ENCODE assay signal across 8 mouse cellular contexts in genomic region chr17:25796951-25797369, GRCm38 (mm10). TPM values are rescaled to one million over a fixed set of nuclear protein-coding genes. Genes with fewer than 3 reads are reported as not detected.
DNase-seq lines count a peak whose midpoint lies in the region; ATAC-seq and TF ChIP-seq lines count a peak whose summit lies in the region.

TSS of gene Metrn (minus strand) at chr17:25797136.

- in situ Hi-C loops in CH12.LX (cut with MboI; ENCODE audit: low pct_ligation_motif_present, low pct_unique_long_range_greater_than_20kb, low sequenced_read_pairs) = loop anchor here (10.0 kb wide), 1 partner anchor 62 kb away; the partner anchor contains the start of gene Mslnl

- TF ChIP-seq POLR2A in CH12.LX (IDR thresholded peaks at IDR 0.05; ENCODE audit: low read depth, low read length) = peak; percentile 61

- peak; percentile 83 for DNase-seq in CH12.LX (ENCODE audit: extremely low read depth)
- DNase-seq in brain, adult 2 months (ENCODE audit: low read depth, low spot score) = peak; percentile 79
- peak; percentile 95 for DNase-seq in forebrain, embryonic 10.5 days (ENCODE audit: extremely low spot score, low spot score)
- peak; percentile 94 to 96 for DNase-seq in kidney, postnatal 25 days
- peak; percentile 91 for DNase-seq in liver, postnatal 0 days
- DNase-seq in testis, postnatal 10 days (ENCODE audit: low spot score) = peak; percentile 95

- H3K27me3 ChIP-seq in CH12.LX (replicated peaks) = peaks cover 27% of the 10 kb centered on the region
- peaks cover 8% of the 10 kb centered on the region for H3K27me3 ChIP-seq in forebrain, embryonic 10.5 days (ENCODE audit: poor library complexity, severe bottlenecking)
- no peaks in the 10 kb centered on the region for H3K27me3 ChIP-seq in heart, embryonic 16.5 days (ENCODE audit: control insufficient read depth, insufficient read depth, low read length)
- 0 out of 2 replicates have a peak, but pooled peaks cover 4% of the 10 kb centered on the region for H3K27me3 ChIP-seq in liver, postnatal 0 days (ENCODE audit: insufficient read depth, low read length)
- no peaks in the 10 kb centered on the region for H3K27me3 ChIP-seq in neural tube, embryonic 12.5 days (replicated peaks)

- TF ChIP-seq CTCF in CH12.LX (conservative IDR thresholded peaks at IDR 0.05 in 1 of 2, IDR thresholded peaks at IDR 0.05 in 1 of 2; ENCODE audit: low read depth in 2 of 2, low read length in 2 of 2) = no peak
- TF ChIP-seq CTCF in liver, postnatal 0 days (IDR thresholded peaks at IDR 0.05; ENCODE audit: low read depth) = no peak

- H3K9me3 ChIP-seq in CH12.LX (replicated peaks; ENCODE audit: low read length) = peaks cover 2% of the 10 kb centered on the region
- no peaks in the 10 kb centered on the region for H3K9me3 ChIP-seq in forebrain, embryonic 10.5 days
- no peaks in the 10 kb centered on the region for H3K9me3 ChIP-seq in heart, embryonic 16.5 days (replicated peaks; ENCODE audit: control insufficient read depth, low read length)
- H3K9me3 ChIP-seq in liver, postnatal 0 days (ENCODE audit: low read length) = no peaks in the 10 kb centered on the region
- no peaks in the 10 kb centered on the region for H3K9me3 ChIP-seq in neural tube, embryonic 12.5 days

- WGBS in forebrain, embryonic 10.5 days = under 1% methylated on average over 35 of the region's 35 CpGs
- 0% methylated on average over 35 of the region's 35 CpGs for whole genome bisulfite sequencing in heart, embryonic 16.5 days
- WGBS in liver, postnatal 0 days (ENCODE audit: insufficient replicate concordance) = under 1% methylated on average over 34 of the region's 35 CpGs
- WGBS in neural tube, embryonic 12.5 days = under 1% methylated on average over 35 of the region's 35 CpGs

- peaks cover 0 to 8% of the 10 kb centered on the region in 2 experiments for H3K36me3 ChIP-seq in CH12.LX (replicated peaks in 1 of 2; ENCODE audit: control insufficient read depth in 1 of 2, insufficient read depth in 1 of 2, low read length in 1 of 2)
- peaks cover 27% of the 10 kb centered on the region for H3K36me3 ChIP-seq in forebrain, embryonic 10.5 days (replicated peaks)
- no peaks in the 10 kb centered on the region for H3K36me3 ChIP-seq in heart, embryonic 16.5 days (ENCODE audit: control insufficient read depth, insufficient read depth)
- H3K36me3 ChIP-seq in liver, postnatal 0 days (replicated peaks; ENCODE audit: insufficient read depth, low read length) = no peaks in the 10 kb centered on the region
- H3K36me3 ChIP-seq in neural tube, embryonic 12.5 days = no peaks in the 10 kb centered on the region

- TF ChIP-seq EP300 in CH12.LX (IDR thresholded peaks at IDR 0.05; ENCODE audit: low read length) = no peak
- no peak for TF ChIP-seq EP300 in liver, postnatal 0 days (IDR thresholded peaks at IDR 0.05; ENCODE audit: low read depth)

- H3K9ac ChIP-seq in CH12.LX (ENCODE audit: insufficient read depth, low read depth) = peak within 1 kb of the TSS; percentile 81
- H3K9ac ChIP-seq in heart, embryonic 16.5 days (ENCODE audit: low read length) = peak within 1 kb of the TSS; percentile 84
- H3K9ac ChIP-seq in liver, postnatal 0 days (replicated peaks) = peak within 1 kb of the TSS; percentile 72
- peak within 1 kb of the TSS; percentile 72 for H3K9ac ChIP-seq in neural tube, embryonic 12.5 days

- no peak for TF ChIP-seq RAD21 in CH12.LX (IDR thresholded peaks at IDR 0.05; ENCODE audit: low read depth, low read length)

- no peak within 1 kb of the TSS for H3K27ac ChIP-seq in CH12.LX (ENCODE audit: insufficient read depth, low read depth)
- H3K27ac ChIP-seq in forebrain, embryonic 10.5 days = peak within 1 kb of the TSS; percentile 93
- no peak within 1 kb of the TSS; the same call in 1 of the 2 replicates for H3K27ac ChIP-seq in heart, embryonic 16.5 days (ENCODE audit: low read length)
- no peak within 1 kb of the TSS for H3K27ac ChIP-seq in liver, postnatal 0 days (ENCODE audit: low read depth)
- H3K27ac ChIP-seq in neural tube, embryonic 12.5 days = peak within 1 kb of the TSS; percentile 47

- peak; percentile 85 for ATAC-seq in heart, embryonic 16.5 days (replicated peaks; ENCODE audit: extremely low read depth, insufficient read depth, low FRiP score)
- ATAC-seq in liver, postnatal 0 days = peak; percentile 67
- peak; percentile 44; the same call in 1 of the 2 replicates for ATAC-seq in neural tube, embryonic 12.5 days (ENCODE audit: low FRiP score, low read depth)

- peaks cover 14 to 24% of the 10 kb centered on the region in 2 experiments for H3K4me1 ChIP-seq in CH12.LX (ENCODE audit: control insufficient read depth in 1 of 2, insufficient read depth in 2 of 2)
- H3K4me1 ChIP-seq in forebrain, embryonic 10.5 days = peaks cover 65% of the 10 kb centered on the region
- peaks cover 21% of the 10 kb centered on the region for H3K4me1 ChIP-seq in heart, embryonic 16.5 days (ENCODE audit: control insufficient read depth, insufficient read depth, low read length)
- H3K4me1 ChIP-seq in liver, postnatal 0 days (ENCODE audit: insufficient read depth) = peaks cover 22% of the 10 kb centered on the region
- peaks cover 49% of the 10 kb centered on the region for H3K4me1 ChIP-seq in neural tube, embryonic 12.5 days

- H3K4me3 ChIP-seq in CH12.LX (replicated peaks in 1 of 3; ENCODE audit: low read depth in 2 of 3, low read length in 2 of 3, poor library complexity in 1 of 3) = peak within 1 kb of the TSS; percentile 64 to 78 (median 67)
- H3K4me3 ChIP-seq in forebrain, embryonic 10.5 days = peak within 1 kb of the TSS; percentile 78
- H3K4me3 ChIP-seq in heart, embryonic 16.5 days (ENCODE audit: low read length) = peak within 1 kb of the TSS; percentile 92
- peak within 1 kb of the TSS; percentile 89 for H3K4me3 ChIP-seq in liver, postnatal 0 days (ENCODE audit: low read depth, low read length)
- H3K4me3 ChIP-seq in neural tube, embryonic 12.5 days = peak within 1 kb of the TSS; percentile 80

- H3K4me2 ChIP-seq in CH12.LX (ENCODE audit: insufficient read depth, low read depth, poor library complexity, severe bottlenecking) = peak within 1 kb of the TSS; percentile 79
- H3K4me2 ChIP-seq in heart, embryonic 16.5 days (ENCODE audit: low read depth, low read length) = peak within 1 kb of the TSS; percentile 93
- peak within 1 kb of the TSS; percentile 98 for H3K4me2 ChIP-seq in liver, postnatal 0 days (ENCODE audit: low read depth, low read length)
- H3K4me2 ChIP-seq in neural tube, embryonic 12.5 days (replicated peaks) = peak within 1 kb of the TSS; percentile 95

- dilution Hi-C loops in CH12.LX (cut with MboI; ENCODE audit: extremely low pct_ligation_motif_present, extremely low pct_unique_long_range_greater_than_20kb, low sequenced_read_pairs) = no loop called here

- no peaks in the 10 kb centered on the region for H3K79me2 ChIP-seq in CH12.LX (replicated peaks; ENCODE audit: control insufficient read depth, extremely low read depth, insufficient read depth, poor library complexity, severe bottlenecking)

TF ChIP-seq in CH12.LX, 34 proteins besides CTCF, POLR2A, EP300 and RAD21:
- TF ChIP-seq CHD2 (IDR thresholded peaks at IDR 0.05; ENCODE audit: low read length) (0 out of 2 replicates have a peak, but pooled peaks have one; percentile 18), TCF12 (IDR thresholded peaks at IDR 0.05; ENCODE audit: low read depth, low read length) (peak; percentile 38; the same call in 1 of the 2 replicates), MEF2A (IDR thresholded peaks at IDR 0.05; ENCODE audit: borderline replicate concordance, low read depth, low read length) (no peak), ELF1 (IDR thresholded peaks at IDR 0.05; ENCODE audit: low read depth, low read length) (no peak), KAT2A (IDR thresholded peaks at IDR 0.05; ENCODE audit: insufficient replicate concordance, low read length) (no peak), MAX (IDR thresholded peaks at IDR 0.05; ENCODE audit: low read length) (no peak), RCOR1 (conservative IDR thresholded peaks at IDR 0.05; ENCODE audit: low read depth, low read length) (no peak)

RNA-seq across cellular contexts. Expression of gene Metrn, which starts in this region (rescaled TPM):
- total RNA-seq in CH12.LX (2012; rRNA removed) (49.8 and 50.1 TPM in 2 replicates), CH12.LX (2014; rRNA removed) (18.1 and 23.7 TPM in 2 replicates)
- polyA plus RNA-seq in CH12.LX (2012; ENCODE audit: insufficient read length, low read depth) = 16.9 and 17.7 TPM in 2 replicates
- polyA plus RNA-seq in forebrain, embryonic 10.5 days (2016; fragmentation: Nextera tagmentation; extraction: Ambion mirVana) = 197 and 204 TPM in 2 replicates
- polyA plus RNA-seq in heart, embryonic 16.5 days (2015; fragmentation: Nextera tagmentation; extraction: Ambion mirVana) = 25.6 and 26.9 TPM in 2 replicates
- 11.9 TPM in 2 replicates for polyA plus RNA-seq in liver, postnatal 0 days (2015; fragmentation: Nextera tagmentation; extraction: Ambion mirVana)
- 80.7 and 92.0 TPM in 2 replicates for polyA plus RNA-seq in neural tube, embryonic 12.5 days (2016; fragmentation: Nextera tagmentation; extraction: Ambion mirVana)

Comparison
In these comparisons a context has a peak if more than half of its experiments do, and no peak if none do; other contexts are left out.
1. H3K27ac ChIP-seq: peak in forebrain, embryonic 10.5 days (single experiment) and neural tube, embryonic 12.5 days (single experiment); none in CH12.LX (single experiment), heart, embryonic 16.5 days (single experiment) and liver, postnatal 0 days (single experiment).
2. Peak in every context shown above with its lines, with median percentiles within 50 percentile points of each other: DNase-seq, H3K4me2 ChIP-seq, H3K4me3 ChIP-seq, H3K9ac ChIP-seq and ATAC-seq.